Mouse (Mus musculus) MEL (cell line): Measurements from ENCODE around the gene Pbx2. TPM values are rescaled to one million over a fixed set of nuclear protein-coding genes. Genes with fewer than 3 reads are reported as not detected.
A peak's percentile ranks its signal among the peaks of the same experiment; 100 is the strongest.

Source experiments
- DNase-seq: peaks from one replicate; pipeline ENCODE4 v3.0.0; 2011; ENCODE audit warnings: low read depth, low spot score
- H3K27ac ChIP-seq: 2 replicates; pipeline ENCODE4 v1.5.1; 2012; ENCODE audit warnings: low read depth, mild to moderate bottlenecking, control low read depth, low read length, moderate library complexity; ENCODE audit not compliant: control insufficient read depth
- H3K27me3 ChIP-seq, 2 experiments: fragments of 150-350 bp in 1 of 2; sonication (generic) in 1 of 2; 2 replicates each; pipeline ENCODE4 v1.6.1; 2012; ENCODE audit warnings: low read length in 2 of 2, mild to moderate bottlenecking in 2 of 2, improper control_type of control experiment in 1 of 2, moderate library complexity in 1 of 2; ENCODE audit not compliant: insufficient read depth in 2 of 2, control insufficient read depth in 1 of 2
- H3K36me3 ChIP-seq, 2 experiments: 2 replicates each; pipeline ENCODE4 v1.6.1; 2012 to 2014; ENCODE audit warnings: low read length in 2 of 2, improper control_type of control experiment in 1 of 2, inconsistent platforms in 1 of 2, mild to moderate bottlenecking in 1 of 2; ENCODE audit not compliant: insufficient read depth in 2 of 2, control insufficient read depth in 1 of 2
- H3K4me1 ChIP-seq, 2 experiments: fragments of 150-350 bp in 1 of 2; sonication (generic) in 1 of 2; 2 replicates each; pipeline ENCODE4 v1.6.1; 2012; ENCODE audit warnings: low read length in 2 of 2, improper control_type of control experiment in 1 of 2, mild to moderate bottlenecking in 1 of 2; ENCODE audit not compliant: insufficient read depth in 2 of 2, control insufficient read depth in 1 of 2
- H3K4me3 ChIP-seq, 2 experiments: fragments of 150-350 bp in 1 of 2; sonication (generic) in 1 of 2; 2 replicates each; pipeline ENCODE4 v1.5.1; 2012; ENCODE audit warnings: low read depth in 2 of 2, low read length in 2 of 2, mild to moderate bottlenecking in 2 of 2, moderate library complexity in 2 of 2, control low read depth in 1 of 2, improper control_type of control experiment in 1 of 2; ENCODE audit not compliant: control insufficient read depth in 1 of 2, insufficient read depth in 1 of 2
- H3K79me2 ChIP-seq: 2 replicates; pipeline ENCODE4 v1.6.1; 2012; ENCODE audit warnings: mild to moderate bottlenecking, low read length, moderate library complexity; ENCODE audit not compliant: control insufficient read depth, poor library complexity, insufficient read depth
- H3K9ac ChIP-seq: 2 replicates; pipeline ENCODE4 v1.6.1; 2012; ENCODE audit warnings: low read depth, mild to moderate bottlenecking, control low read depth, low read length, moderate library complexity; ENCODE audit not compliant: control insufficient read depth, poor library complexity, severe bottlenecking
- H3K9me3 ChIP-seq: fragments of 150-350 bp; sonication (generic); replicated peaks from 2 replicates; pipeline ENCODE4 v1.6.1; 2012; ENCODE audit warnings: mild to moderate bottlenecking, low read length, improper control_type of control experiment, moderate library complexity; ENCODE audit not compliant: insufficient read depth
- EP300 ChIP-seq, 2 experiments: IDR thresholded peaks; 2 replicates each; pipeline ENCODE4 v1.6.1; 2011; ENCODE audit warnings: improper control_type of control experiment in 2 of 2, low read length in 2 of 2, low read depth in 1 of 2, mild to moderate bottlenecking in 1 of 2
- GABPA ChIP-seq: IDR thresholded peaks from 2 replicates; pipeline ENCODE4 v1.6.1; 2012; ENCODE audit warnings: low read depth, mild to moderate bottlenecking, inconsistent platforms, low read length, improper control_type of control experiment, moderate library complexity
- GATA1 ChIP-seq: IDR thresholded peaks from 2 replicates; pipeline ENCODE4 v1.6.1; 2011; ENCODE audit warnings: low read depth, low read length, improper control_type of control experiment
- MEF2A ChIP-seq: IDR thresholded peaks from 2 replicates; pipeline ENCODE4 v1.6.1; 2014; ENCODE audit warnings: low read depth, mild to moderate bottlenecking, inconsistent platforms, low read length, improper control_type of control experiment; ENCODE audit not compliant: poor library complexity, insufficient replicate concordance, severe bottlenecking; ENCODE audit errors: extremely low read depth
- MYB ChIP-seq: IDR thresholded peaks from 2 replicates; pipeline ENCODE4 v1.6.1; 2011; ENCODE audit warnings: mild to moderate bottlenecking, low read depth, low read length, improper control_type of control experiment
- POLR2A ChIP-seq, 2 experiments: IDR thresholded peaks; 2 replicates each; pipeline ENCODE4 v1.6.1; 2011 to 2012; ENCODE audit warnings: low read length in 2 of 2, mild to moderate bottlenecking in 2 of 2, control low read depth in 1 of 2, improper control_type of control experiment in 1 of 2, low read depth in 1 of 2, moderate library complexity in 1 of 2; ENCODE audit not compliant: control insufficient read depth in 1 of 2, insufficient read depth in 1 of 2, poor library complexity in 1 of 2
- POLR2AphosphoS5 ChIP-seq: IDR thresholded peaks from 2 replicates; pipeline ENCODE4 v1.6.1; 2012; ENCODE audit warnings: low read depth, borderline replicate concordance, mild to moderate bottlenecking, inconsistent platforms, low read length, moderate library complexity, mixed read lengths
- RCOR1 ChIP-seq: IDR thresholded peaks from 2 replicates; pipeline ENCODE4 v1.6.1; 2012; ENCODE audit warnings: low read depth, mild to moderate bottlenecking, inconsistent platforms, low read length, improper control_type of control experiment
- TAL1 ChIP-seq: IDR thresholded peaks from 2 replicates; pipeline ENCODE4 v1.6.1; 2012; ENCODE audit warnings: mild to moderate bottlenecking, inconsistent platforms, low read length, moderate library complexity, mixed read lengths
- ZC3H11A ChIP-seq: IDR thresholded peaks from 2 replicates; pipeline ENCODE4 v1.6.1; 2012; ENCODE audit warnings: low read depth, mild to moderate bottlenecking, inconsistent platforms, low read length, improper control_type of control experiment
- ZMIZ1 ChIP-seq: IDR thresholded peaks from 2 replicates; pipeline ENCODE4 v1.6.1; 2012; ENCODE audit warnings: low read depth, mild to moderate bottlenecking, inconsistent platforms, low read length, improper control_type of control experiment, moderate library complexity
- polyA plus RNA-seq, 2 experiments: library from polyadenylated mRNA; stranded (reverse) in 1 of 2; unstranded in 1 of 2; fragments of >175 nt in 1 of 2; fragments of >200 nt in 1 of 2; gene quantifications; 2 replicates each; pipeline versions ENCODE4 v1.2.1 to v1.2.4; 2012; ENCODE audit warnings: low replicate concordance in 2 of 2, low read depth in 1 of 2; ENCODE audit not compliant: insufficient read length in 2 of 2, insufficient read depth in 1 of 2, missing spikeins in 1 of 2
- total RNA-seq: library from RNA; depleted of rRNA; stranded (reverse); fragments of 300-350 nt; gene quantifications from 2 replicates; pipeline ENCODE4 v1.2.3, GENCODE M21; 2012

Gene Pbx2
- total and polyA plus RNA-seq, 3 experiments = 40.3 to 76.7 TPM; not detected in 1

GRCm38 (mm10) chr17:34630761-34631301, 39.8 kb downstream of the Pbx2 start:
- no peak overlapping the region for H3K27ac ChIP-seq
- H3K4me1 ChIP-seq = peaks cover 0 to 27% of the 10 kb centered on the region in 2 experiments; a peak in 3 of 4 replicates
- peaks cover 0 to 11% of the 10 kb centered on the region in 2 experiments; a peak in 2 of 4 replicates for H3K36me3 ChIP-seq
- no peaks in the 10 kb centered on the region; a peak in 2 of 4 replicates for H3K27me3 ChIP-seq
- H3K4me3 ChIP-seq = peak overlapping the region; percentile 23 to 27; a peak in 2 of 4 replicates
- H3K79me2 ChIP-seq = peaks cover 11% of the 10 kb centered on the region
- H3K9me3 ChIP-seq = no peaks in the 10 kb centered on the region
- DNase-seq = no peak
- no peak for TF ChIP-seq POLR2AphosphoS5
- TF ChIP-seq ZC3H11A = no peak
- no peak for TF ChIP-seq ZMIZ1
- no peak for TF ChIP-seq GATA1
- no peak for TF ChIP-seq EP300 (IDR thresholded peaks at IDR 0.05; ENCODE audit: low read depth in 1 of 2, low read length in 2 of 2)
- peak overlapping the region; percentile 32; the same call in 1 of the 2 replicates for H3K9ac ChIP-seq

- Histone ChIP-seq H3K9ac (peak overlapping the region; percentile 48), H3K4me3 (peak overlapping the region; percentile 42 to 58), H3K27me3 (peaks cover 0 to 3% of the 10 kb centered on the region in 2 experiments; a peak in 2 of 4 replicates), H3K4me1 (peaks cover 0 to 24% of the 10 kb centered on the region in 2 experiments; a peak in 3 of 4 replicates), H3K36me3 (peaks cover 0 to 9% of the 10 kb centered on the region in 2 experiments; a peak in 2 of 4 replicates), H3K9me3 (no peaks in the 10 kb centered on the region), H3K27ac (no peak overlapping the region), H3K79me2 (peaks cover 4% of the 10 kb centered on the region; the same call in 1 of the 2 replicates)
- no peak for DNase-seq
- TF ChIP-seq MYB (no peak), RCOR1 (0 out of 2 replicates have a peak, but pooled peaks have one; percentile 11)
Observed at GRCm38 (mm10) chr17:34631647-34632046, 40.6 kb downstream of the Pbx2 start.

GRCm38 (mm10) chr17:34632261-34632691, 41.2 kb downstream of the Pbx2 start:
- Histone ChIP-seq H3K36me3 (peaks cover 0 to 9% of the 10 kb centered on the region in 2 experiments; a peak in 2 of 4 replicates), H3K27ac (peak overlapping the region; percentile 34; the same call in 1 of the 2 replicates), H3K9me3 (no peaks in the 10 kb centered on the region), H3K27me3 (peaks cover 0 to 3% of the 10 kb centered on the region in 2 experiments; a peak in 2 of 4 replicates), H3K4me1 (peaks cover 0 to 24% of the 10 kb centered on the region in 2 experiments; a peak in 3 of 4 replicates), H3K4me3 (peak overlapping the region; percentile 57 to 58), H3K9ac (peak overlapping the region; percentile 48), H3K79me2 (peaks cover 1% of the 10 kb centered on the region; the same call in 1 of the 2 replicates)
- TF ChIP-seq TAL1 (no peak), GABPA (no peak), MEF2A (no peak), POLR2A (IDR thresholded peaks at IDR 0.05; ENCODE audit: control insufficient read depth in 1 of 2, insufficient read depth in 1 of 2, low read depth in 1 of 2, low read length in 2 of 2, poor library complexity in 1 of 2) (peak in 1 of 2 experiments; percentile 45; a peak in 2 of 4 replicates)
- peak; percentile 95 for DNase-seq
